Comparison of ENCODE assay signal across 9 mouse cellular contexts in the genomic region with DNA sequence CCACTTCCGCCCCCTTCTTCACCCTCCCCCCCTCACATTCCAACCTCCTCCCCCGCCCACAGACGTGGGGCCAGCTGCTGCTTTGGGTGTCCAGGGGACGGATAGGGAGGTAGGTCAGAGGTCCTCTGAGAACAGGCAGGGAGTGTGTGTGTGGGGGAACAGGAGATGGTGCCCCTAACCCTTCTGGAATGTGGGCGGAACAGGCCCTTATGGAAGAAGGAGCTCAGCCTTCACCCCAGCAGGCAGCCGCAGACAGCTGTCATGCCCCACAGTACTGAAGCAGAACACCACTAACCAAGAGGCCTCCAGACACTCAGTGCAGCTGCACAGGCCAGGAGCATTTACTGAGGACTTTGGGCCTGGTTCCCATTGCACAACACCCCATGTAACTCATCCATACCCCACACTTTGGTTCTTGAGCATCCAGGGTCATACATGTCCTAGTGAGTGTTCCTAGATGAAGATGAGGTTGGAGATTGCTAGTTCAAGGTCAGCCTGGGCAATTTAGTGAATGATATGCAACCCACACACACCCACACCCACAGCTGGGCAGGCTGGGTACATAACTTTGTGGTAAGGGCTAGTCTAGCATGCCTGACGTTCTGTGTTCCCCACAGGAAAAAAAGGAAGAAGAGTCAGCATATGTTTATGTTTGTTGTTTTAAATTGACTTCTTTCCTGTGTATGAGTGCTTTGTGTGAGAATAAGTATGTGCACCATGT. TPM values are rescaled to one million over a fixed set of nuclear protein-coding genes. Genes with fewer than 3 reads are reported as not detected.
DNase-seq lines count a peak whose midpoint lies in the region; ATAC-seq and TF ChIP-seq lines count a peak whose summit lies in the region.
"Had no signal": no experiment of that assay in that cellular context is flagged by ENCODE, and none has a peak within 500 bp of the region (broad histone marks: within the 10 kb centered on the region; RNA-seq: fewer than 3 reads in every experiment).

No protein-coding gene starts in this region.

- peaks cover 33% of the 10 kb centered on the region for H3K4me1 ChIP-seq in heart, adult 2 months (ENCODE audit: control insufficient read depth, insufficient read depth, low read length)
- H3K4me1 ChIP-seq in kidney, embryonic 14.5 days (ENCODE audit: control insufficient read depth, insufficient read depth, low read length) = peaks cover 83% of the 10 kb centered on the region

- H3K9me3 ChIP-seq in kidney, embryonic 14.5 days (ENCODE audit: control insufficient read depth, low read length) = no peaks in the 10 kb centered on the region

- 18% methylated on average over 6 of the region's 7 CpGs for WGBS in heart, adult 2 months
- WGBS in kidney, embryonic 14.5 days = 5% methylated on average over 6 of the region's 7 CpGs

- no peak overlapping the region for H3K9ac ChIP-seq in heart, adult 2 months (ENCODE audit: low read depth, low read length)
- H3K9ac ChIP-seq in kidney, embryonic 14.5 days (ENCODE audit: low read depth, low read length) = peak overlapping the region; percentile 45; the same call in 1 of the 2 replicates

- no peaks in the 10 kb centered on the region for H3K79me2 ChIP-seq in heart, adult 2 months (replicated peaks; ENCODE audit: control insufficient read depth, insufficient read depth, low read length)

- no peaks in the 10 kb centered on the region for H3K27me3 ChIP-seq in heart, adult 2 months (ENCODE audit: control insufficient read depth, insufficient read depth, low read length)
- no peaks in the 10 kb centered on the region for H3K27me3 ChIP-seq in kidney, embryonic 14.5 days (ENCODE audit: control insufficient read depth, insufficient read depth, low read length)

- intact Hi-C loops in heart, adult 2 months (cut with DNase I) = no loop called here

- H3K36me3 ChIP-seq in heart, adult 2 months (ENCODE audit: control insufficient read depth, insufficient read depth, low read length) = peaks cover 8% of the 10 kb centered on the region
- peaks cover 11% of the 10 kb centered on the region for H3K36me3 ChIP-seq in kidney, embryonic 14.5 days (ENCODE audit: control insufficient read depth, insufficient read depth, low read length)

- H3K27ac ChIP-seq in heart, adult 2 months = peak overlapping the region; percentile 95
- peak overlapping the region; percentile 99 for H3K27ac ChIP-seq in kidney, embryonic 14.5 days (ENCODE audit: low read depth, low read length)

- TF ChIP-seq CTCF in heart, adult 2 months (IDR thresholded peaks at IDR 0.05) = no peak

- H3K4me3 ChIP-seq in heart, adult 2 months = no peak overlapping the region
- H3K4me3 ChIP-seq in kidney, embryonic 14.5 days (ENCODE audit: low read length) = peak overlapping the region; percentile 37

- peak overlapping the region; percentile 74 for H3K4me2 ChIP-seq in kidney, embryonic 14.5 days (replicated peaks; ENCODE audit: low read depth, low read length)

- TF ChIP-seq EP300 in heart, adult 2 months (IDR thresholded peaks at IDR 0.05; ENCODE audit: insufficient read depth, low read depth, low read length) = no peak

- 0 out of 2 replicates have a peak, but pooled peaks have one; percentile 15 for TF ChIP-seq POLR2A in heart, adult 2 months (IDR thresholded peaks at IDR 0.05; ENCODE audit: insufficient read depth, low read depth, low read length)

- ATAC-seq in CD4-positive, CD25-positive, alpha-beta regulatory T cell, adult 4 months = no peak
- peak; percentile 37 for ATAC-seq in kidney, embryonic 14.5 days (ENCODE audit: low FRiP score, low TSS enrichment)
- no peak for ATAC-seq in inflammation-experienced regulatory T-cells, adult 6 months
- ATAC-seq in cerebellum, adult (ENCODE audit: insufficient number of reproducible peaks, low FRiP score, low TSS enrichment) = no peak

- DNase-seq in CD4-positive, CD25-positive, alpha-beta regulatory T cell, adult 2 months (ENCODE audit: low read depth, low spot score) = peak; percentile 30
- DNase-seq in NIH3T3 (ENCODE audit: low read depth) = peak; percentile 85
- peak; percentile 64 to 66 for DNase-seq in heart, adult 2 months
- DNase-seq in lung, postnatal 14 days = peak; percentile 62

RNA-seq across cellular contexts. Expression of a gene that starts 4.1 kb away (rescaled TPM):
- polyA plus RNA-seq in CD4-positive, CD25-positive, alpha-beta regulatory T cell, adult 4 months (2017; shearing (Covaris generic)) = 100 to 1,000 TPM; 124 to 272 TPM
- total RNA-seq in heart, adult 2 months (2021) = 10 to 100 TPM; 34.2 to 43.2 TPM
- polyA plus RNA-seq in heart, adult 2 months (2012; rRNA removed) = 62.5 and 85.8 TPM in 2 replicates
- polyA plus RNA-seq in kidney, embryonic 14.5 days (2014; fragmentation: Nextera tagmentation; extraction: Ambion mirVana) = 80.0 and 104 TPM in 2 replicates
- polyA plus RNA-seq in inflammation-experienced regulatory T-cells, adult 6 months (2017; shearing (Covaris generic)) = 100 to 1,000 TPM in 2 of 3 experiments, 10 to 100 TPM in 1; 84.2 to 255 (median 213) TPM

RNA-seq across cellular contexts. Expression of a gene that starts 11.1 kb away (rescaled TPM):
- polyA plus RNA-seq in CD4-positive, CD25-positive, alpha-beta regulatory T cell, adult 4 months (2017; shearing (Covaris generic)) = 10 to 100 TPM; 21.6 to 23.5 TPM
- 1 to 10 TPM; 5.9 to 6.0 TPM for total RNA-seq in heart, adult 2 months (2021)
- 5.6 and 6.3 TPM in 2 replicates for polyA plus RNA-seq in heart, adult 2 months (2012; rRNA removed)
- 10.3 and 12.1 TPM in 2 replicates for polyA plus RNA-seq in kidney, embryonic 14.5 days (2014; fragmentation: Nextera tagmentation; extraction: Ambion mirVana)
- 10 to 100 TPM; 17.9 to 28.4 (median 20.5) TPM for polyA plus RNA-seq in inflammation-experienced regulatory T-cells, adult 6 months (2017; shearing (Covaris generic))

RNA-seq across cellular contexts. Expression of a gene that starts 13.6 kb away (rescaled TPM):
- polyA plus RNA-seq in CD4-positive, CD25-positive, alpha-beta regulatory T cell, adult 4 months (2017; shearing (Covaris generic)) = 1 to 10 TPM; 4.6 to 8.2 TPM
- 100 to 1,000 TPM in 1 of 2 experiments, 10 to 100 TPM in 1; 96.2 to 102 TPM for total RNA-seq in heart, adult 2 months (2021)
- polyA plus RNA-seq in heart, adult 2 months (2012; rRNA removed) = 50.1 and 74.5 TPM in 2 replicates
- 42.3 and 46.2 TPM in 2 replicates for polyA plus RNA-seq in kidney, embryonic 14.5 days (2014; fragmentation: Nextera tagmentation; extraction: Ambion mirVana)
- 1 to 10 TPM; 7.3 to 9.3 (median 7.5) TPM for polyA plus RNA-seq in inflammation-experienced regulatory T-cells, adult 6 months (2017; shearing (Covaris generic))

RNA-seq across cellular contexts. Expression of a gene that starts 17.6 kb away (rescaled TPM):
- polyA plus RNA-seq in CD4-positive, CD25-positive, alpha-beta regulatory T cell, adult 4 months (2017; shearing (Covaris generic)) = under 1 TPM in 1 of 2 experiments, not detected in 1; 0.28 TPM
- total RNA-seq in heart, adult 2 months (2021) = 1 to 10 TPM in 1 of 2 experiments, under 1 TPM in 1; 0.86 to 1.1 TPM
- 1.2 and 1.7 TPM in 2 replicates for polyA plus RNA-seq in heart, adult 2 months (2012; rRNA removed)
- polyA plus RNA-seq in kidney, embryonic 14.5 days (2014; fragmentation: Nextera tagmentation; extraction: Ambion mirVana) = 15.4 and 17.3 TPM in 2 replicates
- polyA plus RNA-seq in inflammation-experienced regulatory T-cells, adult 6 months (2017; shearing (Covaris generic)) = not detected
- total RNA-seq: hematopoietic stem cell, adult 5-6 weeks had no signal

RNA-seq across cellular contexts. Expression of a gene that starts 21.0 kb away (rescaled TPM):
- 1 to 10 TPM; 1.3 to 1.4 TPM for polyA plus RNA-seq in CD4-positive, CD25-positive, alpha-beta regulatory T cell, adult 4 months (2017; shearing (Covaris generic))
- total RNA-seq in heart, adult 2 months (2021) = 1 to 10 TPM; 3.9 to 4.9 TPM
- 3.0 and 4.3 TPM in 2 replicates for polyA plus RNA-seq in heart, adult 2 months (2012; rRNA removed)
- 8.1 and 8.4 TPM in 2 replicates for polyA plus RNA-seq in kidney, embryonic 14.5 days (2014; fragmentation: Nextera tagmentation; extraction: Ambion mirVana)
- polyA plus RNA-seq in inflammation-experienced regulatory T-cells, adult 6 months (2017; shearing (Covaris generic)) = 1 to 10 TPM in 2 of 3 experiments, under 1 TPM in 1; 0.60 to 2.3 (median 1.3) TPM

Comparison
In these comparisons a context has a peak if more than half of its experiments do, and no peak if none do; other contexts are left out.
1. DNase-seq: peak in every context shown above with its lines; median percentile 85 in NIH3T3; 65 in heart, adult 2 months; 62 in lung, postnatal 14 days; 30 in CD4-positive, CD25-positive, alpha-beta regulatory T cell, adult 2 months.